Mouse (Mus musculus) fibroblast of lung, adult 2 months (primary cell): Measurements from ENCODE around the gene Hgfac.

Experiments
- DNase-seq: peaks from one replicate; pipeline ENCODE4 v3.0.0-alpha.2; 2011; ENCODE audit warnings: low read depth

Gene Hgfac

GRCm38 (mm10) chr5:35041268-35041829 lies at the start of gene Hgfac:
Gene Hgfac (plus strand): TSS chr5:35041509.
- DNase-seq: no peak

- no peak for DNase-seq
Measured at GRCm38 (mm10) chr5:34998754-34999153, 42.6 kb upstream of the Hgfac start.

GRCm38 (mm10) chr5:34999281-34999680 lies 42.0 kb upstream of the Hgfac start:
- no peak for DNase-seq

- DNase-seq: no peak
Measured at GRCm38 (mm10) chr5:35000323-35000722, 41.0 kb upstream of the Hgfac start.

- DNase-seq: no peak
Measured at GRCm38 (mm10) chr5:35001144-35001543, 40.2 kb upstream of the Hgfac start.

GRCm38 (mm10) chr5:35003611-35004162 lies 37.6 kb upstream of the Hgfac start:
- DNase-seq: no peak

GRCm38 (mm10) chr5:35004769-35005168 lies 36.5 kb upstream of the Hgfac start:
- DNase-seq: no peak

- no peak for DNase-seq
Measured at GRCm38 (mm10) chr5:35005659-35006058, 35.6 kb upstream of the Hgfac start.

- no peak for DNase-seq
Measured at GRCm38 (mm10) chr5:35006599-35006998, 34.7 kb upstream of the Hgfac start.

GRCm38 (mm10) chr5:35009163-35009562 lies 32.1 kb upstream of the Hgfac start:
- no peak for DNase-seq

- DNase-seq: no peak
Measured at GRCm38 (mm10) chr5:35010656-35011055, 30.7 kb upstream of the Hgfac start.

GRCm38 (mm10) chr5:35011156-35011923 lies 30.0 kb upstream of the Hgfac start:
- no peak for DNase-seq

GRCm38 (mm10) chr5:35014036-35014435 lies 27.3 kb upstream of the Hgfac start:
- DNase-seq: no peak

- DNase-seq: no peak
Measured at GRCm38 (mm10) chr5:35019673-35020300, 21.5 kb upstream of the Hgfac start.

GRCm38 (mm10) chr5:35020410-35021241 lies 20.7 kb upstream of the Hgfac start:
- no peak for DNase-seq

GRCm38 (mm10) chr5:35024975-35025374 lies 16.3 kb upstream of the Hgfac start:
- DNase-seq: no peak

GRCm38 (mm10) chr5:35029303-35029702 lies 12.0 kb upstream of the Hgfac start:
- DNase-seq: no peak

GRCm38 (mm10) chr5:35029755-35030154 lies 11.6 kb upstream of the Hgfac start:
- no peak for DNase-seq

GRCm38 (mm10) chr5:35033068-35033467 lies 8.2 kb upstream of the Hgfac start:
- DNase-seq: no peak

- no peak for DNase-seq
Measured at GRCm38 (mm10) chr5:35033619-35034018, 7.7 kb upstream of the Hgfac start.

GRCm38 (mm10) chr5:35035141-35035540 lies 6.2 kb upstream of the Hgfac start:
- no peak for DNase-seq

GRCm38 (mm10) chr5:35035795-35036194 lies 5.5 kb upstream of the Hgfac start:
- no peak for DNase-seq
